Mouse (Mus musculus) CH12.LX (cell line): Measurements from ENCODE around the gene Nxn. TPM values are rescaled to one million over a fixed set of nuclear protein-coding genes. Genes with fewer than 3 reads are reported as not detected.

Experiments
- DNase-seq: peaks from one replicate; pipeline ENCODE4 v3.0.0-alpha.2; 2013; ENCODE audit errors: extremely low read depth
- H3K27ac ChIP-seq: 2 replicates; pipeline ENCODE4 v1.5.1; 2012; ENCODE audit warnings: low read depth, mild to moderate bottlenecking, control low read depth, moderate library complexity; ENCODE audit not compliant: insufficient read depth
- H3K27me3 ChIP-seq: replicated peaks from 2 replicates; pipeline ENCODE3; 2012; ENCODE audit warnings: inconsistent platforms
- H3K36me3 ChIP-seq, 2 experiments: replicated peaks in 1 of 2; 2 replicates each; pipeline versions ENCODE3 to v1.6.1; 2012; ENCODE audit warnings: inconsistent platforms in 1 of 2, low read length in 1 of 2, mild to moderate bottlenecking in 1 of 2, mixed read lengths in 1 of 2, moderate library complexity in 1 of 2; ENCODE audit not compliant: control insufficient read depth in 1 of 2, insufficient read depth in 1 of 2
- H3K4me1 ChIP-seq, 2 experiments: 2 replicates each; pipeline ENCODE4 v1.6.1; 2012; ENCODE audit warnings: inconsistent platforms in 1 of 2, moderate library complexity in 1 of 2; ENCODE audit not compliant: insufficient read depth in 2 of 2, control insufficient read depth in 1 of 2
- H3K4me2 ChIP-seq: 2 replicates; pipeline ENCODE4 v1.6.1; 2012; ENCODE audit warnings: low read depth, mild to moderate bottlenecking, control low read depth; ENCODE audit not compliant: poor library complexity, insufficient read depth, severe bottlenecking
- H3K4me3 ChIP-seq, 3 experiments: fragments of 150-350 bp in 1 of 3; sonication (generic) in 1 of 3; replicated peaks in 1 of 3; 2 replicates each; pipeline versions ENCODE3 to v1.5.1; 2011 to 2012; ENCODE audit warnings: low read depth in 2 of 3, low read length in 2 of 3, mild to moderate bottlenecking in 2 of 3, moderate library complexity in 2 of 3, control low read depth in 1 of 3, improper control_type of control experiment in 1 of 3, inconsistent platforms in 1 of 3, mixed read lengths in 1 of 3; ENCODE audit not compliant: poor library complexity in 1 of 3
- H3K79me2 ChIP-seq: replicated peaks from 2 replicates; pipeline ENCODE4 v1.6.1; 2012; ENCODE audit warnings: mild to moderate bottlenecking, moderate library complexity; ENCODE audit not compliant: control insufficient read depth, poor library complexity, insufficient read depth, severe bottlenecking; ENCODE audit errors: extremely low read depth
- H3K9ac ChIP-seq: 2 replicates; pipeline ENCODE4 v1.6.1; 2012; ENCODE audit warnings: low read depth, mild to moderate bottlenecking, control low read depth, moderate library complexity; ENCODE audit not compliant: insufficient read depth
- H3K9me3 ChIP-seq: replicated peaks from 2 replicates; pipeline ENCODE3; 2012; ENCODE audit warnings: low read length, inconsistent platforms, mixed read lengths
- BHLHE40 ChIP-seq: IDR thresholded peaks from 2 replicates; pipeline ENCODE4 v1.6.1; 2011; ENCODE audit warnings: mild to moderate bottlenecking, low read depth, low read length, improper control_type of control experiment
- EP300 ChIP-seq: IDR thresholded peaks from 2 replicates; pipeline ENCODE4 v1.6.1; 2011; ENCODE audit warnings: low read length, improper control_type of control experiment
- IRF4 ChIP-seq: IDR thresholded peaks from 2 replicates; pipeline ENCODE4 v1.6.1; 2014; ENCODE audit warnings: low read depth, mild to moderate bottlenecking, inconsistent platforms, low read length, improper control_type of control experiment
- JUN ChIP-seq: IDR thresholded peaks from 2 replicates; pipeline ENCODE4 v1.6.1; 2011; ENCODE audit warnings: low read depth, mild to moderate bottlenecking, low read length, improper control_type of control experiment, moderate library complexity; ENCODE audit not compliant: insufficient read depth
- KAT2A ChIP-seq: IDR thresholded peaks from 2 replicates; pipeline ENCODE4 v1.6.1; 2012; ENCODE audit warnings: low read length, improper control_type of control experiment, inconsistent platforms; ENCODE audit not compliant: insufficient replicate concordance
- POLR2AphosphoS2 ChIP-seq: IDR thresholded peaks from 2 replicates; pipeline ENCODE4 v1.6.1; 2011; ENCODE audit warnings: low read depth, low read length, improper control_type of control experiment
- TBP ChIP-seq: conservative IDR thresholded peaks from 2 replicates; pipeline ENCODE4 v1.6.1; 2011; ENCODE audit warnings: low read depth, low read length, improper control_type of control experiment
- TCF12 ChIP-seq: IDR thresholded peaks from 2 replicates; pipeline ENCODE4 v1.6.1; 2014; ENCODE audit warnings: low read depth, mild to moderate bottlenecking, inconsistent platforms, low read length, improper control_type of control experiment
- UBTF ChIP-seq: IDR thresholded peaks from 2 replicates; pipeline ENCODE4 v1.6.1; 2012; ENCODE audit warnings: low read depth, mild to moderate bottlenecking, inconsistent platforms, low read length, improper control_type of control experiment, moderate library complexity
- ZC3H11A ChIP-seq: IDR thresholded peaks from 2 replicates; pipeline ENCODE4 v1.6.1; 2012; ENCODE audit warnings: low read depth, mild to moderate bottlenecking, inconsistent platforms, low read length, improper control_type of control experiment
- dilution Hi-C: fragments of 300-500 bp; cut with MboI; formaldehyde crosslinking; loops from 2 replicates; pipeline ENCODE4 v1.14.3; 2020; ENCODE audit warnings: low sequenced_read_pairs; ENCODE audit not compliant: extremely low pct_unique_long_range_greater_than_20kb, extremely low pct_ligation_motif_present
- in situ Hi-C: fragments of 300-500 bp; cut with MboI; formaldehyde crosslinking; loops from 3 replicates; pipeline ENCODE4 v1.14.3; 2019; ENCODE audit warnings: low sequenced_read_pairs, low pct_ligation_motif_present, low pct_unique_long_range_greater_than_20kb, mixed read lengths
- polyA plus RNA-seq: library from polyadenylated mRNA; unstranded; fragments of >175 nt; gene quantifications from 2 replicates; pipeline ENCODE4 v1.2.1, GENCODE M21; 2012; ENCODE audit warnings: low read depth; ENCODE audit not compliant: insufficient read length
- total RNA-seq, 2 experiments: library from RNA; depleted of rRNA; stranded (reverse); fragments of 300-350 nt in 1 of 2; fragments of >200 nt in 1 of 2; gene quantifications; 2 replicates each; pipeline ENCODE4 v1.2.3; 2012 to 2014

Gene Nxn
- total and polyA plus RNA-seq, 3 experiments = 15.3 to 24.8 (median 19.2) TPM

DNA sequence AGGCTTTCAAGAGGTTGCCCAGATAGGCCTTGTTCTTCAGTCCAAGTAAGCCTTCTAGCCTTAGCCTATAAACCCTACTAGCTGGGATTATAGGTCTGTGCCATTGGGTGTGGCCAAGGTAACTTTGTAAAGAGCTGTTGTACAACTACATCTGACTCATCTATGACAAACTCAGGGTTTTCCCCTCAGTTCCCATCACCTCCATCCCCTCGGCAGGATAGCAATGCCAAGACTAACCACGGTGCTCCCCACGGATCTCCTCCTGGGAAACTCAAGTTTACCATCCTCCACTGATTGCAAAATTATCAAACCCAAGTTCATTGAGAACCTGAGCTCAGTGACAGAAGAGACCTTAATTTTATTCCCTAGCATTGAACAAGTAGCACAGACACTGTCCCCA lies 162.8 kb downstream of the Nxn start:
- Histone ChIP-seq H3K79me2 (no peaks in the 10 kb centered on the region), H3K27ac (no peak overlapping the region), H3K9ac (no peak overlapping the region), H3K4me3 (no peak overlapping the region), H3K4me2 (no peak overlapping the region), H3K36me3 (peaks cover 54 to 88% of the 10 kb centered on the region in 2 experiments), H3K9me3 (no peaks in the 10 kb centered on the region), H3K4me1 (peaks cover 0 to 17% of the 10 kb centered on the region in 2 experiments; a peak in 1 of 4 replicates), H3K27me3 (no peaks in the 10 kb centered on the region)
- no peak for TF ChIP-seq IRF4
- 0 out of 2 replicates have a peak, but pooled peaks have one; percentile 13 for TF ChIP-seq EP300
- no peak for DNase-seq
- in situ Hi-C loops (no loop called here), dilution Hi-C loops (no loop called here)

DNA sequence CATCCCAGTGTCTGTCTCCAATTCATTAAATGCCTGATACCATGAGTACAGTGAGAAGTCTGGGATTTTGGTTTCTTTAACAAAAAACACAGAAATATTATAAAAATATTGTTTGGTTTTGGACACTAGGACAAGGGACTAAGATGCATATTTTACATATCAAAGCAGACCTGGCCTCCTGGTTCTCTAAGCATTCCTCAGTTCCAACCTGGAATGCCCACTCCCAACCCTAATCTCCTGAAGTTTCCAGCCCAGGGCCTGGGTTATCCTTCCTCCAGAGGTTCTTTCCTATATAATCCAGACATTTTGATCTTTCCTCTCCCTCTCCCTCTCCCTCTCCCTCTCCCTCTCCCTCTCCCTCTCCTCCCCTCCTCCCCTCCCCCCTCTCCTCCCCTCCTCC lies 173.9 kb downstream of the Nxn start:
- no peak for DNase-seq
- dilution Hi-C loops (no loop called here), in situ Hi-C loops (no loop called here)
- H3K4me1 ChIP-seq = no peaks in the 10 kb centered on the region
- no peak overlapping the region for H3K4me2 ChIP-seq
- peaks cover 25 to 71% of the 10 kb centered on the region in 2 experiments for H3K36me3 ChIP-seq
- no peak overlapping the region for H3K9ac ChIP-seq
- no peak overlapping the region for H3K27ac ChIP-seq
- TF ChIP-seq UBTF (no peak), KAT2A (no peak), ZC3H11A (no peak), POLR2AphosphoS2 (no peak)
- no peaks in the 10 kb centered on the region for H3K27me3 ChIP-seq
- H3K79me2 ChIP-seq = no peaks in the 10 kb centered on the region
- no peak overlapping the region for H3K4me3 ChIP-seq
- H3K9me3 ChIP-seq = no peaks in the 10 kb centered on the region

GRCm38 (mm10) chr11:76224631-76225030 lies 174.3 kb downstream of the Nxn start:
- H3K4me1 ChIP-seq = no peaks in the 10 kb centered on the region
- H3K36me3 ChIP-seq = peaks cover 25 to 72% of the 10 kb centered on the region in 2 experiments
- H3K4me3 ChIP-seq = no peak overlapping the region
- no peak overlapping the region for H3K4me2 ChIP-seq
- in situ Hi-C loops = no loop called here
- no peaks in the 10 kb centered on the region for H3K9me3 ChIP-seq
- H3K79me2 ChIP-seq = no peaks in the 10 kb centered on the region
- H3K27me3 ChIP-seq = no peaks in the 10 kb centered on the region
- dilution Hi-C loops = no loop called here
- DNase-seq = no peak
- H3K27ac ChIP-seq = no peak overlapping the region
- TF ChIP-seq UBTF = no peak
- no peak for TF ChIP-seq TBP
- TF ChIP-seq IRF4 = no peak
- TF ChIP-seq TCF12 = no peak
- TF ChIP-seq BHLHE40 = no peak
- no peak for TF ChIP-seq JUN
- H3K9ac ChIP-seq = no peak overlapping the region
